Mouse (Mus musculus) cerebellum, adult 18-20 months (tissue): Measurements from ENCODE around the gene Tdrd9.

Experiments used
- DNase-seq, 2 experiments: peaks; one replicate each; pipeline ENCODE4 v3.0.0; 2021

Tdrd9 gene

GRCm38 (mm10) chr12:112033409-112033975 lies 62.1 kb downstream of the Tdrd9 start:
- no peak for DNase-seq

GRCm38 (mm10) chr12:112035341-112036100 lies 64.2 kb downstream of the Tdrd9 start:
- DNase-seq: peak in 1 of 2 experiments; percentile 8

- no peak for DNase-seq
Measured at GRCm38 (mm10) chr12:112038441-112038840, 67.1 kb downstream of the Tdrd9 start.

- DNase-seq: no peak
Measured at GRCm38 (mm10) chr12:112039169-112039568, 67.8 kb downstream of the Tdrd9 start.

- DNase-seq: no peak
Measured at GRCm38 (mm10) chr12:112042681-112043080, 71.3 kb downstream of the Tdrd9 start.

GRCm38 (mm10) chr12:112077651-112078050 lies 106.3 kb downstream of the Tdrd9 start:
- peak; percentile 69 to 70 for DNase-seq

- DNase-seq: no peak
Measured at GRCm38 (mm10) chr12:112079911-112080310, 108.6 kb downstream of the Tdrd9 start.

- DNase-seq: no peak
Measured at GRCm38 (mm10) chr12:112080911-112081310, 109.6 kb downstream of the Tdrd9 start.

GRCm38 (mm10) chr12:112082241-112082640 lies 110.9 kb downstream of the Tdrd9 start:
- no peak for DNase-seq

GRCm38 (mm10) chr12:112086250-112086649 lies 114.9 kb downstream of the Tdrd9 start:
- DNase-seq: no peak

- no peak for DNase-seq
Measured at GRCm38 (mm10) chr12:112086726-112087125, 115.4 kb downstream of the Tdrd9 start.

GRCm38 (mm10) chr12:112088609-112089324 lies 117.4 kb downstream of the Tdrd9 start:
- DNase-seq: no peak

GRCm38 (mm10) chr12:112091054-112091453 lies 119.7 kb downstream of the Tdrd9 start:
- peak; percentile 79 to 83 for DNase-seq

- no peak for DNase-seq
Measured at GRCm38 (mm10) chr12:112094261-112094880, 123.0 kb downstream of the Tdrd9 start.

GRCm38 (mm10) chr12:112096051-112096732 lies 124.8 kb downstream of the Tdrd9 start:
- no peak for DNase-seq

GRCm38 (mm10) chr12:112096733-112097117 lies 125.4 kb downstream of the Tdrd9 start:
- DNase-seq: no peak

GRCm38 (mm10) chr12:112100106-112100505 lies 128.7 kb downstream of the Tdrd9 start:
- no peak for DNase-seq

- no peak for DNase-seq
Measured at GRCm38 (mm10) chr12:112101045-112101444, 129.7 kb downstream of the Tdrd9 start.

- DNase-seq: no peak
Measured at GRCm38 (mm10) chr12:112103179-112103578, 131.8 kb downstream of the Tdrd9 start.

- DNase-seq: no peak
Measured at GRCm38 (mm10) chr12:112104890-112105289, 133.5 kb downstream of the Tdrd9 start.

GRCm38 (mm10) chr12:112106541-112106971 lies 135.2 kb downstream of the Tdrd9 start, which contains the start of gene Aspg:
Gene Aspg (plus strand): TSS chr12:112106679.
- DNase-seq: no peak

GRCm38 (mm10) chr12:112107685-112108084 lies 136.3 kb downstream of the Tdrd9 start:
- no peak for DNase-seq
